Mouse (Mus musculus) kidney, embryonic 15.5 days (tissue): Measurements from ENCODE around the gene B4galt1. TPM values are rescaled to one million over a fixed set of nuclear protein-coding genes. Genes with fewer than 3 reads are reported as not detected.

Experiments used
- ATAC-seq: fragments of 200-750 bp; cut with Nextera tagmentation; replicated peaks from 2 replicates; pipeline ENCODE4 v1.8.0; 2017; ENCODE audit warnings: moderate TSS enrichment; ENCODE audit not compliant: low FRiP score
- H3K27ac ChIP-seq: fragments of 300-500 bp; sonication (generic); 2 replicates; pipeline ENCODE4 v1.5.1; 2015; ENCODE audit warnings: mild to moderate bottlenecking, inconsistent platforms
- H3K27me3 ChIP-seq: fragments of 300-500 bp; sonication (generic); 2 replicates; pipeline ENCODE4 v1.6.1; 2015; ENCODE audit warnings: inconsistent platforms
- H3K36me3 ChIP-seq: fragments of 300-500 bp; sonication (generic); 2 replicates; pipeline ENCODE4 v1.6.1; 2015; ENCODE audit warnings: inconsistent platforms
- H3K4me1 ChIP-seq: fragments of 300-500 bp; sonication (generic); 2 replicates; pipeline ENCODE4 v1.6.1; 2015; ENCODE audit warnings: inconsistent platforms
- H3K4me2 ChIP-seq: fragments of 300-500 bp; sonication (generic); 2 replicates; pipeline ENCODE4 v1.6.1; 2015; ENCODE audit warnings: moderate library complexity, mild to moderate bottlenecking, inconsistent platforms
- H3K4me3 ChIP-seq: fragments of 300-500 bp; sonication (generic); replicated peaks from 2 replicates; pipeline ENCODE4 v1.5.1; 2015; ENCODE audit warnings: mild to moderate bottlenecking, inconsistent platforms
- H3K9ac ChIP-seq: fragments of 300-500 bp; sonication (generic); 2 replicates; pipeline ENCODE4 v1.6.1; 2015; ENCODE audit warnings: mild to moderate bottlenecking, inconsistent platforms
- H3K9me3 ChIP-seq: fragments of 300-500 bp; sonication (generic); replicated peaks from 2 replicates; pipeline ENCODE4 v1.6.1; 2016; ENCODE audit warnings: inconsistent platforms
- WGBS: fragments of 180-500 bp; shearing (Covaris S2); methylation state at CpG from one replicate; pipeline ENCODE4 v1.1.7; 2015; ENCODE audit warnings: mixed read lengths; 5-methylcytosine and 5-hydroxymethylcytosine counted together
- polyA plus RNA-seq: library from polyadenylated mRNA; unstranded; fragments of >200 nt; fragmentation: Nextera tagmentation; extraction: Ambion mirVana; gene quantifications from 2 replicates; pipeline ENCODE4 v1.2.1, GENCODE M21; 2015

The B4galt1 gene
- polyA plus RNA-seq, 1 experiment from 2014 or later = 46.4 TPM

GRCm38 (mm10) chr4:40837008-40837407, 16.8 kb downstream of the B4galt1 start:
- 57% methylated on average over 3 of the region's 3 CpGs for WGBS
- peak; percentile 2; the same call in 1 of the 2 replicates for ATAC-seq

GRCm38 (mm10) chr4:40834872-40835271, 18.9 kb downstream of the B4galt1 start:
- H3K4me1 ChIP-seq = peaks cover 36% of the 10 kb centered on the region
- H3K9me3 ChIP-seq = no peaks in the 10 kb centered on the region
- H3K27ac ChIP-seq = no peak overlapping the region
- H3K9ac ChIP-seq = no peak overlapping the region
- no peaks in the 10 kb centered on the region for H3K36me3 ChIP-seq
- no peak overlapping the region for H3K4me3 ChIP-seq
- no peaks in the 10 kb centered on the region for H3K27me3 ChIP-seq
- 80% methylated on average over 5 of the region's 5 CpGs for WGBS
- H3K4me2 ChIP-seq = no peak overlapping the region
- ATAC-seq = no peak

More at GRCm38 (mm10) chr4:40837008-40837407, 16.8 kb downstream of the B4galt1 start:
- Histone ChIP-seq H3K27me3 (no peaks in the 10 kb centered on the region), H3K27ac (peak overlapping the region; percentile 82), H3K4me2 (peak overlapping the region; percentile 10; the same call in 1 of the 2 replicates), H3K36me3 (no peaks in the 10 kb centered on the region), H3K4me1 (peaks cover 33% of the 10 kb centered on the region), H3K9ac (no peak overlapping the region), H3K9me3 (no peaks in the 10 kb centered on the region), H3K4me3 (no peak overlapping the region)

- H3K9ac ChIP-seq = no peak overlapping the region
- no peaks in the 10 kb centered on the region for H3K36me3 ChIP-seq
- H3K4me2 ChIP-seq = no peak overlapping the region
- no peak overlapping the region for H3K4me3 ChIP-seq
- WGBS = 91% methylated on average over 4 of the region's 4 CpGs
- peaks cover 39% of the 10 kb centered on the region for H3K4me1 ChIP-seq
- no peaks in the 10 kb centered on the region for H3K9me3 ChIP-seq
- no peak overlapping the region for H3K27ac ChIP-seq
- ATAC-seq = no peak
- H3K27me3 ChIP-seq = no peaks in the 10 kb centered on the region
Measured at GRCm38 (mm10) chr4:40834232-40834786, 19.5 kb downstream of the B4galt1 start.

- Histone ChIP-seq H3K4me2 (no peak overlapping the region), H3K9me3 (no peaks in the 10 kb centered on the region), H3K36me3 (no peaks in the 10 kb centered on the region), H3K27me3 (no peaks in the 10 kb centered on the region), H3K4me3 (no peak overlapping the region), H3K9ac (no peak overlapping the region), H3K4me1 (peaks cover 38% of the 10 kb centered on the region), H3K27ac (no peak overlapping the region)
- ATAC-seq = no peak
- 90% methylated on average over 9 of the region's 9 CpGs for WGBS
Measured at GRCm38 (mm10) chr4:40833381-40834231, 20.2 kb downstream of the B4galt1 start.

- Histone ChIP-seq H3K4me3 (no peak overlapping the region), H3K9me3 (no peaks in the 10 kb centered on the region), H3K27ac (peak overlapping the region; percentile 62; the same call in 1 of the 2 replicates), H3K36me3 (0 out of 2 replicates have a peak, but pooled peaks cover 6% of the 10 kb centered on the region), H3K4me2 (no peak overlapping the region), H3K4me1 (peaks cover 19% of the 10 kb centered on the region), H3K27me3 (no peaks in the 10 kb centered on the region), H3K9ac (no peak overlapping the region)
- no peak for ATAC-seq
- WGBS = 75% methylated on average over 5 of the region's 5 CpGs
Measured at GRCm38 (mm10) chr4:40830530-40830929, 23.3 kb downstream of the B4galt1 start.

- no peaks in the 10 kb centered on the region for H3K27me3 ChIP-seq
- ATAC-seq = 0 out of 2 replicates have a peak, but pooled peaks have one; percentile 52
Measured at GRCm38 (mm10) chr4:40829654-40830400, 24.0 kb downstream of the B4galt1 start.

GRCm38 (mm10) chr4:40828910-40829309, 24.9 kb downstream of the B4galt1 start:
- Histone ChIP-seq H3K9me3 (no peaks in the 10 kb centered on the region), H3K4me3 (no peak overlapping the region), H3K4me2 (no peak overlapping the region), H3K27ac (0 out of 2 replicates have a peak overlapping the region, but pooled peaks have one; percentile 16), H3K27me3 (no peaks in the 10 kb centered on the region), H3K4me1 (peaks cover 25% of the 10 kb centered on the region), H3K36me3 (0 out of 2 replicates have a peak, but pooled peaks cover 6% of the 10 kb centered on the region), H3K9ac (no peak overlapping the region)
- WGBS = 57% methylated on average over 7 of the region's 7 CpGs
- peak; percentile 63 for ATAC-seq

More at GRCm38 (mm10) chr4:40829654-40830400, 24.0 kb downstream of the B4galt1 start:
- WGBS = 52% methylated on average over 13 of the region's 13 CpGs
- no peaks in the 10 kb centered on the region for H3K9me3 ChIP-seq
- no peak overlapping the region for H3K9ac ChIP-seq
- H3K4me3 ChIP-seq = no peak overlapping the region
- peaks cover 22% of the 10 kb centered on the region for H3K4me1 ChIP-seq
- 0 out of 2 replicates have a peak, but pooled peaks cover 6% of the 10 kb centered on the region for H3K36me3 ChIP-seq
- H3K27ac ChIP-seq = peak overlapping the region; percentile 62
- H3K4me2 ChIP-seq = no peak overlapping the region

GRCm38 (mm10) chr4:40827926-40828325, 25.9 kb downstream of the B4galt1 start:
- no peak overlapping the region for H3K9ac ChIP-seq
- 91% methylated on average over 9 of the region's 9 CpGs for WGBS
- no peak for ATAC-seq
- no peak overlapping the region for H3K27ac ChIP-seq
- H3K36me3 ChIP-seq = 0 out of 2 replicates have a peak, but pooled peaks cover 6% of the 10 kb centered on the region
- H3K4me1 ChIP-seq = peaks cover 29% of the 10 kb centered on the region
- H3K4me3 ChIP-seq = no peak overlapping the region
- no peaks in the 10 kb centered on the region for H3K27me3 ChIP-seq
- no peaks in the 10 kb centered on the region for H3K9me3 ChIP-seq
- H3K4me2 ChIP-seq = no peak overlapping the region

GRCm38 (mm10) chr4:40826810-40827209, 27.0 kb downstream of the B4galt1 start:
- WGBS = 87% methylated on average over 2 of the region's 2 CpGs
- H3K9ac ChIP-seq = no peak overlapping the region
- H3K4me3 ChIP-seq = no peak overlapping the region
- H3K27me3 ChIP-seq = no peaks in the 10 kb centered on the region
- H3K9me3 ChIP-seq = no peaks in the 10 kb centered on the region
- no peak for ATAC-seq
- no peak overlapping the region for H3K4me2 ChIP-seq
- peaks cover 30% of the 10 kb centered on the region for H3K4me1 ChIP-seq
- H3K27ac ChIP-seq = no peak overlapping the region
- H3K36me3 ChIP-seq = peaks cover 14% of the 10 kb centered on the region; the same call in 1 of the 2 replicates

GRCm38 (mm10) chr4:40825981-40826380, 27.8 kb downstream of the B4galt1 start:
- no peaks in the 10 kb centered on the region for H3K27me3 ChIP-seq
- H3K4me1 ChIP-seq = peaks cover 36% of the 10 kb centered on the region
- H3K9ac ChIP-seq = no peak overlapping the region
- 92% methylated on average over 2 of the region's 2 CpGs for WGBS
- no peaks in the 10 kb centered on the region for H3K9me3 ChIP-seq
- ATAC-seq = no peak
- H3K4me2 ChIP-seq = no peak overlapping the region
- H3K27ac ChIP-seq = no peak overlapping the region
- peaks cover 19% of the 10 kb centered on the region for H3K36me3 ChIP-seq
- no peak overlapping the region for H3K4me3 ChIP-seq

- peak overlapping the region; percentile 62; the same call in 1 of the 2 replicates for H3K27ac ChIP-seq
- peaks cover 22% of the 10 kb centered on the region for H3K36me3 ChIP-seq
- ATAC-seq = no peak
- no peaks in the 10 kb centered on the region for H3K9me3 ChIP-seq
- H3K4me3 ChIP-seq = no peak overlapping the region
- H3K27me3 ChIP-seq = no peaks in the 10 kb centered on the region
- no peak overlapping the region for H3K9ac ChIP-seq
- H3K4me1 ChIP-seq = peaks cover 39% of the 10 kb centered on the region
- no peak overlapping the region for H3K4me2 ChIP-seq
- 70% methylated on average over 5 of the region's 5 CpGs for WGBS
Measured at GRCm38 (mm10) chr4:40825146-40825545, 28.7 kb downstream of the B4galt1 start.
